Mouse (Mus musculus): Measurements from ENCODE around the gene Hcn3.

GRCm38 (mm10) chr3:89199839-89200238 lies 39.8 kb upstream of the Hcn3 start:
- TF ChIP-seq CTCF (IDR thresholded peaks at IDR 0.05; ENCODE audit: low read depth): no peak
- no peak for TF ChIP-seq EP300 (IDR thresholded peaks at IDR 0.05; ENCODE audit: low read depth)

Data from heart, postnatal 0 days (tissue).